Mouse (Mus musculus): Measurements from ENCODE around the gene Csde1.

DNA sequence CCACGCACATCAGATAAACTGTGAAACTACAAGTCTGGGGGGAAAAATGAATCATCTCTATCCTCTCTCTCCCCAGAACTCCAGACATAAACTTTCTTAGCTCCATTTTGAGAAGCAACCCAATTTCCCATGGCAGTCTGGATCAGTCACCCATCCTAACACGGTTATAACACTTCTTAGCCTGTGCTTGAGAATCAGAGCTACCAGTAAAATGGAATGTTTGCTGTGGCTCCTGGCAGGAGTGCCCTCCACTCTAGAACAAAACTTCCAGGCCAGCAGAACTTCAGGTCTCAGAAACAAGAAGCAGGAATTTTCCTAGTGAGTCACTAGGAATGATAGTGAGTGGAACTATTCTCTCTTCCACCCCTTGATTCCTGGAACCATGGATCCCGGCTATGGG is 49.7 kb upstream of the Csde1 start:
- TF ChIP-seq ZNF384 (IDR thresholded peaks at IDR 0.05; ENCODE audit: low read depth, low read length): no peak
- TF ChIP-seq HCFC1 (IDR thresholded peaks at IDR 0.05; ENCODE audit: borderline replicate concordance, insufficient read depth, low read length): no peak
- TF ChIP-seq MAFK (IDR thresholded peaks at IDR 0.05; ENCODE audit: insufficient read depth, low read depth, low read length): no peak
- TF ChIP-seq CHD2 (IDR thresholded peaks at IDR 0.05; ENCODE audit: low read depth, low read length): no peak
- TF ChIP-seq ZC3H11A (IDR thresholded peaks at IDR 0.05; ENCODE audit: borderline replicate concordance, low read depth, low read length): no peak

Measured in ES-E14 (cell line).